Mouse (Mus musculus) intestine, postnatal 0 days (tissue): ENCODE measurements around the gene Vax1. TPM values are rescaled to one million over a fixed set of nuclear protein-coding genes. Genes with fewer than 3 reads are reported as not detected.

Experiments used
- ATAC-seq: fragments of 200-750 bp; cut with Nextera tagmentation; 2 replicates; pipeline ENCODE4 v1.8.0; 2017; ENCODE audit warnings: mild to moderate bottlenecking, moderate TSS enrichment, moderate library complexity
- H3K27ac ChIP-seq: fragments of 300-500 bp; sonication (generic); 2 replicates; pipeline ENCODE4 v1.5.1; 2014; ENCODE audit warnings: mild to moderate bottlenecking, low read depth, low read length, moderate library complexity
- H3K27me3 ChIP-seq: fragments of 300-500 bp; sonication (generic); replicated peaks from 2 replicates; pipeline ENCODE4 v1.6.1; 2014; ENCODE audit warnings: low read length, mixed read lengths; ENCODE audit not compliant: control insufficient read depth, insufficient read depth
- H3K36me3 ChIP-seq: fragments of 300-500 bp; sonication (generic); 2 replicates; pipeline ENCODE4 v1.6.1; 2014; ENCODE audit warnings: mild to moderate bottlenecking, moderate library complexity; ENCODE audit not compliant: control insufficient read depth, insufficient read depth
- H3K4me1 ChIP-seq: fragments of 300-500 bp; sonication (generic); replicated peaks from 2 replicates; pipeline ENCODE4 v1.6.1; 2014; ENCODE audit warnings: antibody characterized with exemption, low read length, mixed read lengths; ENCODE audit not compliant: control insufficient read depth, insufficient read depth
- H3K4me2 ChIP-seq: fragments of 300-500 bp; sonication (generic); replicated peaks from 2 replicates; pipeline ENCODE4 v1.6.1; 2014; ENCODE audit warnings: low read depth, mild to moderate bottlenecking, moderate library complexity
- H3K4me3 ChIP-seq: fragments of 300-500 bp; sonication (generic); 2 replicates; pipeline ENCODE4 v1.5.1; 2014; ENCODE audit warnings: low read depth, low read length
- H3K9ac ChIP-seq: fragments of 300-500 bp; sonication (generic); 2 replicates; pipeline ENCODE4 v1.6.1; 2014; ENCODE audit warnings: mild to moderate bottlenecking, low read depth, low read length
- H3K9me3 ChIP-seq: fragments of 300-500 bp; sonication (generic); 2 replicates; pipeline ENCODE4 v1.6.1; 2016; ENCODE audit warnings: mixed run types; ENCODE audit not compliant: control insufficient read depth
- CTCF ChIP-seq: sonication (generic); IDR thresholded peaks from 2 replicates; pipeline ENCODE4 v1.5.1; 2016; ENCODE audit warnings: low read depth, mild to moderate bottlenecking, control low read depth, antibody characterized with exemption, moderate library complexity
- WGBS: fragments of 180-500 bp; shearing (Covaris S2); extraction: QIAGEN DNeasy Blood & Tissue Kit; methylation state at CpG from one replicate; pipeline ENCODE4 v1.1.7; 2014; 5-methylcytosine and 5-hydroxymethylcytosine counted together
- polyA plus RNA-seq: library from polyadenylated mRNA; unstranded; fragments of >200 nt; fragmentation: Nextera tagmentation; extraction: Ambion mirVana; gene quantifications from 2 replicates; pipeline ENCODE4 v1.2.1, GENCODE M21; 2015

Gene Vax1
- polyA plus RNA-seq: not detected in 2 replicates

DNA sequence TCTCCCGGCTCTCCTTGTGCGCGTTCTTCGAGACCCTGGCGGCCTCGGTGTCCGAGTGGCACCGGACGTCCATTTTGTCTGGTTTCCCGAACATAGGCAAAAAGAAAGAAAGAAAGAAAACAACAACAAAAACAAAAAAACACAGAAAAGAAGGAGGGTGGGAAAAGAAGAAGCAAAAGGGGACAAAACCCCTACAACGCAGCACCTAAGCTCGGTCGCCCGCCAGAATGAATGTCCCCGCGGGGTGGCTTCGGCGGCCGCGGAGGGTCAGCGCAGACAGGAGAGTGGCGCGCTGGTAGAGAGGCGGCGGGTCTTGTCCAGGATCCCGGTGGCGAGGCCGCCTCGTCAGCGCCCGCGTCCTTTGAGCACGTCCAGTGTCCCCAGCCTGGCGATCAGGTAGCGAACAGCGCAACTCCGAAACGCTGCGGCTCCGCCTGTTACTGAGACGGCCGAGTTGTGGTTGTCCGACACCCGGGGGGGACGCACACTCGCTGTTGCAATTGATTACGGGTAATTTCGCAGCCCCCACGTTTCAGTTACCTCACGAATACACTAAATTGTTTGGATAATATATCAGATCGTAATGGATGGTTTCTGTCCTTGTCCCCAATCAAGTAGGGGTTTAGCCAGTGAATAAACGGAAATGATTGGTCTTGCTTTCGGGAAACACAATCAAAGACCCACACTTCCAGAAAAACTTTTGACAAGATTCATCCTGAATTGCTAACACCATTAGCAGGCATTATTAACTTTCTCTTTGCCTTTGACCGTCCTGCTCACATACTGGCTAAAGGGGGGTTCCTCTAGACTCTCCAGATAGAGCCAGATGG is at the start of gene Vax1:
TSS of gene Vax1 (minus strand) at position 121 of the 830 bp plus-strand sequence.
- H3K4me1 ChIP-seq: peaks cover 7% of the 10 kb centered on the region; the same call in 1 of the 2 replicates
- WGBS: under 1% methylated on average over 54 of the region's 54 CpGs
- H3K4me2 ChIP-seq: peak within 1 kb of the TSS; percentile 59
- H3K9ac ChIP-seq: no peak within 1 kb of the TSS
- H3K4me3 ChIP-seq: peak within 1 kb of the TSS; percentile 39
- no peak within 1 kb of the TSS for H3K27ac ChIP-seq
- H3K36me3 ChIP-seq: no peaks in the 10 kb centered on the region
- no peak for TF ChIP-seq CTCF
- H3K9me3 ChIP-seq: no peaks in the 10 kb centered on the region
- no peak for ATAC-seq
- peaks cover 92% of the 10 kb centered on the region for H3K27me3 ChIP-seq

- TF ChIP-seq CTCF: no peak
Observed at GRCm38 (mm10) chr19:59218991-59219390, 49.1 kb upstream of the Vax1 start, which contains the start of gene Kcnk18. Kcnk18 (plus strand) TSS chr19:59219214.

DNA sequence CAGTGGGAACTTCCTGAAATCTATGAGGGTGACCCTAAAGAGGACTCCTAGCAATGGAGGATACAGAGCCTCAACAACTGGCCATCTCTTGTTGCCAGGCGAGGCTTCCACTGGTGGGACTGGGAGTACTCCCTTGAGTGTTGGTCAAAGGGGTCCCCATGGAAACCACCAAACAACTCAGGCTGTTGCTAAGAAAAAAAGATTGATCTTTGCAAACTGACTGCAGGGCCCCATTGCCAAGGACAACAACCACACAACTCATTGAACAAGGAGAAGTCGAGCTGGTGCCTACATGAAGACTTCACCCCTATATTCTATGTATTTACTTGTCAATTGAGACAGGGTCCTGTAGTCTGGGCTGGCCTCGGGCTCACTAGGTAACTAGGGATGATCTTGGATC is 47.0 kb upstream of the Vax1 start:
- Histone ChIP-seq H3K27ac (no peak overlapping the region), H3K36me3 (no peaks in the 10 kb centered on the region), H3K9ac (no peak overlapping the region), H3K27me3 (no peaks in the 10 kb centered on the region), H3K4me3 (no peak overlapping the region), H3K9me3 (no peaks in the 10 kb centered on the region), H3K4me2 (no peak overlapping the region), H3K4me1 (no peaks in the 10 kb centered on the region)
- no peak for ATAC-seq
- no peak for TF ChIP-seq CTCF
- WGBS: 78% methylated on average over 3 of the region's 3 CpGs

More at GRCm38 (mm10) chr19:59218991-59219390, 49.1 kb upstream of the Vax1 start, which contains the start of gene Kcnk18:
- Histone ChIP-seq H3K4me3 (no peak within 1 kb of the TSS), H3K4me1 (no peaks in the 10 kb centered on the region), H3K36me3 (no peaks in the 10 kb centered on the region), H3K27me3 (no peaks in the 10 kb centered on the region), H3K9ac (no peak within 1 kb of the TSS), H3K4me2 (no peak within 1 kb of the TSS), H3K27ac (no peak within 1 kb of the TSS), H3K9me3 (no peaks in the 10 kb centered on the region)
- ATAC-seq: no peak
- 79% methylated on average over 8 of the region's 8 CpGs for WGBS

- 50% methylated on average over 2 of the region's 2 CpGs for WGBS
- no peak for ATAC-seq
- Histone ChIP-seq H3K9ac (no peak overlapping the region), H3K27ac (no peak overlapping the region), H3K9me3 (no peaks in the 10 kb centered on the region), H3K4me3 (no peak overlapping the region), H3K36me3 (no peaks in the 10 kb centered on the region), H3K4me2 (no peak overlapping the region), H3K4me1 (no peaks in the 10 kb centered on the region), H3K27me3 (0 out of 2 replicates have a peak, but pooled peaks cover 9% of the 10 kb centered on the region)
- no peak for TF ChIP-seq CTCF
Observed at GRCm38 (mm10) chr19:59208986-59209385, 39.1 kb upstream of the Vax1 start.

- Histone ChIP-seq H3K36me3 (no peaks in the 10 kb centered on the region), H3K4me2 (no peak overlapping the region), H3K27ac (no peak overlapping the region), H3K9ac (no peak overlapping the region), H3K27me3 (0 out of 2 replicates have a peak, but pooled peaks cover 9% of the 10 kb centered on the region), H3K9me3 (no peaks in the 10 kb centered on the region), H3K4me1 (no peaks in the 10 kb centered on the region), H3K4me3 (no peak overlapping the region)
- ATAC-seq: no peak
- peak; percentile 89 for TF ChIP-seq CTCF
- WGBS: 27% methylated on average over 5 of the region's 5 CpGs
Observed at GRCm38 (mm10) chr19:59208475-59208874, 38.6 kb upstream of the Vax1 start.

DNA sequence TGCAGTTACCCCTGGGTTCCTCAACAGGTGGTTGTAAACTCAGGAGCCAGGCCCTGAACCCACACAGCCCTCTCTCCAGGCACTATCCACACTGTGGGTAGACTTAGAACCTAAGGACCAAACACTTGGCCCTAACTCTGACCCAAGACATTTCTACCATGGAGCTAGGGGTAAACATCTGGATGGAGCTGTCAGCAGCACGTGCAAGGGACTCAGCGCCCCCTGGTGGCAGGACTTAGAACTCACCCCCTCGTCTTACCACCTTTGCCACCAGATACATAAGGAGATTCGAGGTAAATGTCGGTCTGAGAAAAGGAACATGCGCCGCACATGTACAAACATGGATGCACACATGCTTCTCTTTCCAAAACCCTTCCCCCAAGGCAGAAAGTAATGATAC is 28.3 kb upstream of the Vax1 start:
- no peak overlapping the region for H3K4me3 ChIP-seq
- TF ChIP-seq CTCF: peak; percentile 91
- no peaks in the 10 kb centered on the region for H3K36me3 ChIP-seq
- H3K27ac ChIP-seq: no peak overlapping the region
- no peaks in the 10 kb centered on the region for H3K9me3 ChIP-seq
- no peak for ATAC-seq
- peaks cover 49% of the 10 kb centered on the region for H3K27me3 ChIP-seq
- H3K9ac ChIP-seq: no peak overlapping the region
- no peaks in the 10 kb centered on the region for H3K4me1 ChIP-seq
- no peak overlapping the region for H3K4me2 ChIP-seq
- WGBS: 37% methylated on average over 7 of the region's 7 CpGs
